16 mouse cellular contexts compared by ENCODE assay signal in the genomic region with DNA sequence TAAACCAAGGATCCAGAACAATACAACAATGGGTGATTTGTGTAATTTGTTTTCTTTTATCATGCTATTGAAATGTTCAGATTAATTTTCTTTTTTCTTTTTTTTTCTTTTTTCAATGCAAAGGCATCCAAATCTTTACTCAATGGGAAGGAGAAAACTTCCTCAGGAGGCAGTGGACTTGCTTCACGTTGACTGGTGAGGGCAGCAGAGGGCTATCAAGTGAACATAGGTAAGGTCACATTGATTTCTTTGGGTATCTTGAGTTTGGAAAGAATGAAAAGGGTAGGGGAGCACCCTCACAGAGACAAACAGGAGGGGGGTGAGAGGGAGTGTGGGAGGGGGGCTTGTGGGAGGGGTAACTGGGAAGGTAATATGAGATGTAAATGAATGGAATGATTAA.
DNase-seq lines count a peak whose midpoint lies in the region; ATAC-seq and TF ChIP-seq lines count a peak whose summit lies in the region.
"Had no signal": no experiment of that assay in that cellular context is flagged by ENCODE, and none has a peak within 500 bp of the region (broad histone marks: within the 10 kb centered on the region; RNA-seq: fewer than 3 reads in every experiment).

No protein-coding gene starts in this region.

- 40% methylated on average over 1 of the region's 1 CpGs for WGBS in hindbrain, postnatal 0 days
- WGBS in hindbrain, embryonic 13.5 days, result 47% methylated on average over 1 of the region's 1 CpGs
- 36% methylated on average over 1 of the region's 1 CpGs for WGBS in midbrain, embryonic 11.5 days
- 39% methylated on average over 1 of the region's 1 CpGs for WGBS in midbrain, embryonic 16.5 days
- 38% methylated on average over 1 of the region's 1 CpGs for WGBS in embryonic facial prominence, embryonic 10.5 days

- DNase-seq in hindbrain, postnatal 0 days (ENCODE audit: low spot score), result peak; percentile 51
- DNase-seq in midbrain, embryonic 11.5 days (ENCODE audit: low spot score, missing footprints), result peak; percentile 72
- peak; percentile 42 for DNase-seq in Muller cell, postnatal 12 days (ENCODE audit: inconsistent ontology term)
- no peak for DNase-seq in embryonic facial prominence, embryonic 10.5 days (ENCODE audit: low spot score)
- no peak for DNase-seq in gastrocnemius, postnatal 25 days
- DNase-seq: cerebellum, postnatal 25 days; gastrocnemius, postnatal 14 days; liver, embryonic 13.5 days had no signal

- no peaks in the 10 kb centered on the region for H3K27me3 ChIP-seq in hindbrain, postnatal 0 days (ENCODE audit: insufficient read depth, low read length)
- H3K27me3 ChIP-seq in hindbrain, embryonic 13.5 days, result no peaks in the 10 kb centered on the region
- no peaks in the 10 kb centered on the region for H3K27me3 ChIP-seq in midbrain, embryonic 11.5 days (ENCODE audit: control insufficient read depth, insufficient read depth, low read length)
- H3K27me3 ChIP-seq in midbrain, embryonic 16.5 days (ENCODE audit: control insufficient read depth, insufficient read depth, low read depth, low read length), result no peaks in the 10 kb centered on the region
- no peaks in the 10 kb centered on the region for H3K27me3 ChIP-seq in embryonic facial prominence, embryonic 10.5 days (replicated peaks; ENCODE audit: low read depth, poor library complexity, severe bottlenecking)
- H3K27me3 ChIP-seq: heart, embryonic 13.5 days; hindbrain, embryonic 12.5 days; kidney, embryonic 15.5 days; liver, embryonic 13.5 days; neural tube, embryonic 12.5 days had no signal

- TF ChIP-seq POLR2A in embryonic fibroblast, embryonic 13.5 days (IDR thresholded peaks at IDR 0.05; ENCODE audit: low read depth, low read length), result no peak

- no peak overlapping the region for H3K9ac ChIP-seq in hindbrain, postnatal 0 days (replicated peaks; ENCODE audit: low read length)
- H3K9ac ChIP-seq in hindbrain, embryonic 13.5 days, result no peak overlapping the region
- no peak overlapping the region for H3K9ac ChIP-seq in midbrain, embryonic 11.5 days (ENCODE audit: low read length)
- no peak overlapping the region for H3K9ac ChIP-seq in midbrain, embryonic 16.5 days (ENCODE audit: low read depth, low read length)
- H3K9ac ChIP-seq: heart, embryonic 13.5 days; hindbrain, embryonic 12.5 days; kidney, embryonic 15.5 days; liver, embryonic 13.5 days; neural tube, embryonic 12.5 days had no signal

- H3K9me3 ChIP-seq in hindbrain, postnatal 0 days (ENCODE audit: low read length), result no peaks in the 10 kb centered on the region
- H3K9me3 ChIP-seq in hindbrain, embryonic 13.5 days, result no peaks in the 10 kb centered on the region
- H3K9me3 ChIP-seq in midbrain, embryonic 11.5 days (ENCODE audit: control insufficient read depth, low read length), result no peaks in the 10 kb centered on the region
- H3K9me3 ChIP-seq in midbrain, embryonic 16.5 days (replicated peaks; ENCODE audit: control insufficient read depth, low read length, poor library complexity, severe bottlenecking), result no peaks in the 10 kb centered on the region
- no peaks in the 10 kb centered on the region for H3K9me3 ChIP-seq in embryonic facial prominence, embryonic 10.5 days
- H3K9me3 ChIP-seq: heart, embryonic 13.5 days; hindbrain, embryonic 12.5 days; kidney, embryonic 15.5 days; liver, embryonic 13.5 days; neural tube, embryonic 12.5 days had no signal

- H3K4me1 ChIP-seq in hindbrain, postnatal 0 days (ENCODE audit: insufficient read depth, low read length), result no peaks in the 10 kb centered on the region
- H3K4me1 ChIP-seq in hindbrain, embryonic 13.5 days (replicated peaks), result no peaks in the 10 kb centered on the region
- no peaks in the 10 kb centered on the region for H3K4me1 ChIP-seq in midbrain, embryonic 11.5 days (ENCODE audit: control insufficient read depth, insufficient read depth, low read length)
- no peaks in the 10 kb centered on the region for H3K4me1 ChIP-seq in midbrain, embryonic 16.5 days (ENCODE audit: control insufficient read depth, insufficient read depth, low read length)
- no peaks in the 10 kb centered on the region for H3K4me1 ChIP-seq in embryonic fibroblast, embryonic 13.5 days (ENCODE audit: control insufficient read depth, insufficient read depth, low read length)
- no peaks in the 10 kb centered on the region for H3K4me1 ChIP-seq in embryonic facial prominence, embryonic 10.5 days
- H3K4me1 ChIP-seq: heart, embryonic 13.5 days; hindbrain, embryonic 12.5 days; kidney, embryonic 15.5 days; liver, embryonic 13.5 days; neural tube, embryonic 12.5 days had no signal

- H3K27ac ChIP-seq in hindbrain, postnatal 0 days, result no peak overlapping the region
- H3K27ac ChIP-seq in hindbrain, embryonic 13.5 days, result no peak overlapping the region
- no peak overlapping the region for H3K27ac ChIP-seq in midbrain, embryonic 11.5 days (ENCODE audit: low read depth, low read length)
- no peak overlapping the region for H3K27ac ChIP-seq in midbrain, embryonic 16.5 days (ENCODE audit: low read length)
- H3K27ac ChIP-seq in embryonic fibroblast, embryonic 13.5 days (ENCODE audit: insufficient read depth, low read length), result no peak overlapping the region
- no peak overlapping the region for H3K27ac ChIP-seq in embryonic facial prominence, embryonic 10.5 days (replicated peaks)
- H3K27ac ChIP-seq: heart, embryonic 13.5 days; hindbrain, embryonic 12.5 days; kidney, embryonic 15.5 days; liver, embryonic 13.5 days; neural tube, embryonic 12.5 days had no signal

- peak; percentile 61 for TF ChIP-seq CTCF in hindbrain, postnatal 0 days (IDR thresholded peaks at IDR 0.05; ENCODE audit: low read depth)
- TF ChIP-seq CTCF in embryonic fibroblast, embryonic 13.5 days (IDR thresholded peaks at IDR 0.05; ENCODE audit: borderline replicate concordance, insufficient read depth, low read length), result peak; percentile 53; the same call in 1 of the 2 replicates

- no peak overlapping the region for H3K4me2 ChIP-seq in hindbrain, postnatal 0 days (ENCODE audit: low read depth, low read length)
- no peak overlapping the region for H3K4me2 ChIP-seq in hindbrain, embryonic 13.5 days
- no peak overlapping the region for H3K4me2 ChIP-seq in midbrain, embryonic 11.5 days
- H3K4me2 ChIP-seq in midbrain, embryonic 16.5 days (ENCODE audit: low read length), result no peak overlapping the region
- H3K4me2 ChIP-seq: heart, embryonic 13.5 days; hindbrain, embryonic 12.5 days; kidney, embryonic 15.5 days; liver, embryonic 13.5 days; neural tube, embryonic 12.5 days had no signal

- H3K36me3 ChIP-seq in hindbrain, postnatal 0 days (ENCODE audit: insufficient read depth, low read length), result no peaks in the 10 kb centered on the region
- no peaks in the 10 kb centered on the region for H3K36me3 ChIP-seq in hindbrain, embryonic 13.5 days
- H3K36me3 ChIP-seq in midbrain, embryonic 11.5 days (ENCODE audit: control insufficient read depth, insufficient read depth, low read length), result no peaks in the 10 kb centered on the region
- no peaks in the 10 kb centered on the region for H3K36me3 ChIP-seq in midbrain, embryonic 16.5 days (ENCODE audit: control insufficient read depth, insufficient read depth, low read length)
- no peaks in the 10 kb centered on the region for H3K36me3 ChIP-seq in embryonic facial prominence, embryonic 10.5 days (replicated peaks)
- H3K36me3 ChIP-seq: heart, embryonic 13.5 days; hindbrain, embryonic 12.5 days; kidney, embryonic 15.5 days; liver, embryonic 13.5 days; neural tube, embryonic 12.5 days had no signal

- no peak for ATAC-seq in hindbrain, postnatal 0 days
- no peak for ATAC-seq in hindbrain, embryonic 13.5 days (ENCODE audit: low FRiP score)
- ATAC-seq in midbrain, embryonic 11.5 days (ENCODE audit: low FRiP score), result peak; percentile 64; the same call in 1 of the 2 replicates
- ATAC-seq in midbrain, embryonic 16.5 days, result no peak
- ATAC-seq: CD4-positive, CD25-positive, alpha-beta regulatory T cell, adult 4 months had no signal

- H3K4me3 ChIP-seq in hindbrain, postnatal 0 days (ENCODE audit: low read length), result no peak overlapping the region
- no peak overlapping the region for H3K4me3 ChIP-seq in hindbrain, embryonic 13.5 days
- no peak overlapping the region for H3K4me3 ChIP-seq in midbrain, embryonic 11.5 days (ENCODE audit: low read depth, low read length)
- H3K4me3 ChIP-seq in midbrain, embryonic 16.5 days (ENCODE audit: low read depth, low read length), result no peak overlapping the region
- no peak overlapping the region for H3K4me3 ChIP-seq in embryonic fibroblast, embryonic 13.5 days (ENCODE audit: insufficient read depth, low read length)
- no peak overlapping the region for H3K4me3 ChIP-seq in embryonic facial prominence, embryonic 10.5 days
- H3K4me3 ChIP-seq: heart, embryonic 13.5 days; hindbrain, embryonic 12.5 days; kidney, embryonic 15.5 days; liver, embryonic 13.5 days; neural tube, embryonic 12.5 days had no signal

Comparison
In these comparisons a context has a peak if more than half of its experiments do, and no peak if none do; other contexts are left out.
1. DNase-seq: peak in hindbrain, postnatal 0 days (single experiment), midbrain, embryonic 11.5 days (single experiment) and Muller cell, postnatal 12 days (single experiment); none in embryonic facial prominence, embryonic 10.5 days (single experiment) and gastrocnemius, postnatal 25 days (single experiment).